Mouse (Mus musculus) MEL (cell line): Measurements from ENCODE around the gene Aldh6a1. TPM values are rescaled to one million over a fixed set of nuclear protein-coding genes. Genes with fewer than 3 reads are reported as not detected.

Experiments used
- DNase-seq: peaks from one replicate; pipeline ENCODE4 v3.0.0; 2011; ENCODE audit warnings: low read depth, low spot score
- H3K27ac ChIP-seq: 2 replicates; pipeline ENCODE4 v1.5.1; 2012; ENCODE audit warnings: low read depth, mild to moderate bottlenecking, control low read depth, low read length, moderate library complexity; ENCODE audit not compliant: control insufficient read depth
- H3K27me3 ChIP-seq, 2 experiments: fragments of 150-350 bp in 1 of 2; sonication (generic) in 1 of 2; 2 replicates each; pipeline ENCODE4 v1.6.1; 2012; ENCODE audit warnings: low read length in 2 of 2, mild to moderate bottlenecking in 2 of 2, improper control_type of control experiment in 1 of 2, moderate library complexity in 1 of 2; ENCODE audit not compliant: insufficient read depth in 2 of 2, control insufficient read depth in 1 of 2
- H3K36me3 ChIP-seq, 2 experiments: 2 replicates each; pipeline ENCODE4 v1.6.1; 2012 to 2014; ENCODE audit warnings: low read length in 2 of 2, improper control_type of control experiment in 1 of 2, inconsistent platforms in 1 of 2, mild to moderate bottlenecking in 1 of 2; ENCODE audit not compliant: insufficient read depth in 2 of 2, control insufficient read depth in 1 of 2
- H3K4me1 ChIP-seq, 2 experiments: fragments of 150-350 bp in 1 of 2; sonication (generic) in 1 of 2; 2 replicates each; pipeline ENCODE4 v1.6.1; 2012; ENCODE audit warnings: low read length in 2 of 2, improper control_type of control experiment in 1 of 2, mild to moderate bottlenecking in 1 of 2; ENCODE audit not compliant: insufficient read depth in 2 of 2, control insufficient read depth in 1 of 2
- H3K4me3 ChIP-seq, 2 experiments: fragments of 150-350 bp in 1 of 2; sonication (generic) in 1 of 2; 2 replicates each; pipeline ENCODE4 v1.5.1; 2012; ENCODE audit warnings: low read depth in 2 of 2, low read length in 2 of 2, mild to moderate bottlenecking in 2 of 2, moderate library complexity in 2 of 2, control low read depth in 1 of 2, improper control_type of control experiment in 1 of 2; ENCODE audit not compliant: control insufficient read depth in 1 of 2, insufficient read depth in 1 of 2
- H3K79me2 ChIP-seq: 2 replicates; pipeline ENCODE4 v1.6.1; 2012; ENCODE audit warnings: mild to moderate bottlenecking, low read length, moderate library complexity; ENCODE audit not compliant: control insufficient read depth, poor library complexity, insufficient read depth
- H3K9ac ChIP-seq: 2 replicates; pipeline ENCODE4 v1.6.1; 2012; ENCODE audit warnings: low read depth, mild to moderate bottlenecking, control low read depth, low read length, moderate library complexity; ENCODE audit not compliant: control insufficient read depth, poor library complexity, severe bottlenecking
- H3K9me3 ChIP-seq: fragments of 150-350 bp; sonication (generic); replicated peaks from 2 replicates; pipeline ENCODE4 v1.6.1; 2012; ENCODE audit warnings: mild to moderate bottlenecking, low read length, improper control_type of control experiment, moderate library complexity; ENCODE audit not compliant: insufficient read depth
- E2F4 ChIP-seq: IDR thresholded peaks from 2 replicates; pipeline ENCODE4 v1.6.1; 2011; ENCODE audit warnings: low read depth, low read length, improper control_type of control experiment, borderline replicate concordance
- EP300 ChIP-seq, 2 experiments: IDR thresholded peaks; 2 replicates each; pipeline ENCODE4 v1.6.1; 2011; ENCODE audit warnings: improper control_type of control experiment in 2 of 2, low read length in 2 of 2, low read depth in 1 of 2, mild to moderate bottlenecking in 1 of 2
- GATA1 ChIP-seq: IDR thresholded peaks from 2 replicates; pipeline ENCODE4 v1.6.1; 2011; ENCODE audit warnings: low read depth, low read length, improper control_type of control experiment
- HCFC1 ChIP-seq: IDR thresholded peaks from 2 replicates; pipeline ENCODE4 v1.6.1; 2012; ENCODE audit warnings: low read depth, mild to moderate bottlenecking, inconsistent platforms, low read length, improper control_type of control experiment, moderate library complexity
- JUND ChIP-seq: IDR thresholded peaks from 2 replicates; pipeline ENCODE4 v1.6.1; 2011; ENCODE audit warnings: low read depth, mild to moderate bottlenecking, improper control_type of control experiment, low read length
- KAT2A ChIP-seq: conservative IDR thresholded peaks from 2 replicates; pipeline ENCODE4 v1.6.1; 2012; ENCODE audit warnings: low read depth, low read length, improper control_type of control experiment, inconsistent platforms
- MAFK ChIP-seq: IDR thresholded peaks from 2 replicates; pipeline ENCODE4 v1.6.1; 2011; ENCODE audit warnings: low read depth, mild to moderate bottlenecking, low read length, improper control_type of control experiment, borderline replicate concordance
- MAX ChIP-seq: IDR thresholded peaks from 2 replicates; pipeline ENCODE4 v1.6.1; 2011; ENCODE audit warnings: low read length, improper control_type of control experiment
- MEF2A ChIP-seq: IDR thresholded peaks from 2 replicates; pipeline ENCODE4 v1.6.1; 2014; ENCODE audit warnings: low read depth, mild to moderate bottlenecking, inconsistent platforms, low read length, improper control_type of control experiment; ENCODE audit not compliant: poor library complexity, insufficient replicate concordance, severe bottlenecking; ENCODE audit errors: extremely low read depth
- MXI1 ChIP-seq: IDR thresholded peaks from 2 replicates; pipeline ENCODE4 v1.6.1; 2011; ENCODE audit warnings: mild to moderate bottlenecking, low read depth, low read length, improper control_type of control experiment
- NRF1 ChIP-seq: IDR thresholded peaks from 2 replicates; pipeline ENCODE4 v1.6.1; 2014; ENCODE audit warnings: low read depth, mild to moderate bottlenecking, inconsistent platforms, low read length, improper control_type of control experiment, moderate library complexity; ENCODE audit not compliant: poor library complexity, insufficient read depth, severe bottlenecking
- POLR2A ChIP-seq, 2 experiments: IDR thresholded peaks; 2 replicates each; pipeline ENCODE4 v1.6.1; 2011 to 2012; ENCODE audit warnings: low read length in 2 of 2, mild to moderate bottlenecking in 2 of 2, control low read depth in 1 of 2, improper control_type of control experiment in 1 of 2, low read depth in 1 of 2, moderate library complexity in 1 of 2; ENCODE audit not compliant: control insufficient read depth in 1 of 2, insufficient read depth in 1 of 2, poor library complexity in 1 of 2
- SIN3A ChIP-seq: IDR thresholded peaks from 2 replicates; pipeline ENCODE4 v1.6.1; 2012; ENCODE audit warnings: low read length, improper control_type of control experiment, inconsistent platforms
- TBP ChIP-seq: IDR thresholded peaks from 2 replicates; pipeline ENCODE4 v1.8.0; 2011; ENCODE audit warnings: low read depth, low read length, improper control_type of control experiment
- ZKSCAN1 ChIP-seq: IDR thresholded peaks from 2 replicates; pipeline ENCODE4 v1.6.1; 2012; ENCODE audit warnings: low read depth, mild to moderate bottlenecking, inconsistent platforms, low read length, improper control_type of control experiment, moderate library complexity
- ZMIZ1 ChIP-seq: IDR thresholded peaks from 2 replicates; pipeline ENCODE4 v1.6.1; 2012; ENCODE audit warnings: low read depth, mild to moderate bottlenecking, inconsistent platforms, low read length, improper control_type of control experiment, moderate library complexity
- polyA plus RNA-seq, 2 experiments: library from polyadenylated mRNA; stranded (reverse) in 1 of 2; unstranded in 1 of 2; fragments of >175 nt in 1 of 2; fragments of >200 nt in 1 of 2; gene quantifications; 2 replicates each; pipeline versions ENCODE4 v1.2.1 to v1.2.4; 2012; ENCODE audit warnings: low replicate concordance in 2 of 2, low read depth in 1 of 2; ENCODE audit not compliant: insufficient read length in 2 of 2, insufficient read depth in 1 of 2, missing spikeins in 1 of 2
- total RNA-seq: library from RNA; depleted of rRNA; stranded (reverse); fragments of 300-350 nt; gene quantifications from 2 replicates; pipeline ENCODE4 v1.2.3, GENCODE M21; 2012

The Aldh6a1 gene
- total and polyA plus RNA-seq, 3 experiments = 1.4 to 2.9 TPM; not detected in 1

DNA sequence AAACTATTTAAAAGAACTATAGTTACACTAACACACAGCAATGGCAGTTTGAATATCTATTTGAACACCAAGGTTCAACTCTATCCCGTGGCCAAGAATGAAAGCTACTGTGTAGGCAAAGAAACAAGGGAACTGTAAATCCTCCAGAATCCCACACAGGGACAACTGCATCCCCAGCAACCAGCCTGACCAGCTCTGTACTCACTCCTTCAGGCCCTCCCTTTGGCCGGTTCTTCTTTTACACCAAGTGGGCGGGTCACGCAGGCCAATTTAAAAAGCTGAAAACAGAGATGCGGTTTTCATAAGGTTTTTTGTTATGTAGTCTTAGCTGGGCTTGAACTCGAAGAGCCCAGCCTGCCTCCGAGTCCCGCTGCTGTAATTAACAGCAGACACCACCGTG lies 51.7 kb downstream of the Aldh6a1 start:
- Histone ChIP-seq H3K79me2 (no peaks in the 10 kb centered on the region), H3K4me3 (no peak overlapping the region), H3K9ac (no peak overlapping the region), H3K36me3 (peaks cover 0 to 21% of the 10 kb centered on the region in 2 experiments; a peak in 3 of 4 replicates), H3K9me3 (no peaks in the 10 kb centered on the region), H3K27me3 (no peaks in the 10 kb centered on the region), H3K27ac (no peak overlapping the region), H3K4me1 (peaks cover 9 to 19% of the 10 kb centered on the region in 2 experiments)
- TF ChIP-seq KAT2A = no peak
- no peak for TF ChIP-seq MXI1
- no peak for TF ChIP-seq POLR2A (IDR thresholded peaks at IDR 0.05; ENCODE audit: control insufficient read depth in 1 of 2, insufficient read depth in 1 of 2, low read depth in 1 of 2, low read length in 2 of 2, poor library complexity in 1 of 2)
- no peak for TF ChIP-seq E2F4
- TF ChIP-seq MEF2A = no peak
- TF ChIP-seq MAFK = no peak
- TF ChIP-seq ZKSCAN1 = no peak
- no peak for TF ChIP-seq SIN3A
- TF ChIP-seq HCFC1 = no peak
- no peak for TF ChIP-seq JUND
- no peak for DNase-seq

- TF ChIP-seq MAX = no peak
- TF ChIP-seq ZMIZ1 = no peak
- TF ChIP-seq POLR2A (IDR thresholded peaks at IDR 0.05; ENCODE audit: control insufficient read depth in 1 of 2, insufficient read depth in 1 of 2, low read depth in 1 of 2, low read length in 2 of 2, poor library complexity in 1 of 2) = no peak
- no peak for TF ChIP-seq E2F4
- TF ChIP-seq TBP = no peak
- TF ChIP-seq EP300 (IDR thresholded peaks at IDR 0.05; ENCODE audit: low read depth in 1 of 2, low read length in 2 of 2) = no peak
- no peak for TF ChIP-seq GATA1
- no peak for TF ChIP-seq MAFK
- TF ChIP-seq NRF1 = no peak
- TF ChIP-seq, all 39 proteins: peak for 0
- H3K9me3 ChIP-seq = no peaks in the 10 kb centered on the region
- no peak overlapping the region for H3K27ac ChIP-seq
- no peaks in the 10 kb centered on the region for H3K79me2 ChIP-seq
- H3K4me3 ChIP-seq = no peak overlapping the region
- peaks cover 0 to 21% of the 10 kb centered on the region in 2 experiments; a peak in 3 of 4 replicates for H3K36me3 ChIP-seq
- H3K27me3 ChIP-seq = no peaks in the 10 kb centered on the region
- peaks cover 9 to 19% of the 10 kb centered on the region in 2 experiments for H3K4me1 ChIP-seq
- H3K9ac ChIP-seq = no peak overlapping the region
- DNase-seq = no peak
Observed at GRCm38 (mm10) chr12:84398629-84399028, 52.2 kb downstream of the Aldh6a1 start.
